Mouse (Mus musculus): ENCODE measurements around the gene Ninj1. TPM values are rescaled to one million over a fixed set of nuclear protein-coding genes. Genes with fewer than 3 reads are reported as not detected.
A peak's percentile ranks its signal among the peaks of the same experiment; 100 is the strongest.

The Ninj1 gene
- total RNA-seq, 1 experiment from 2014 or later, result 65.6 TPM

GRCm38 (mm10) chr13:49163645-49164044, 23.6 kb upstream of the Ninj1 start:
- no peak for ATAC-seq (replicated peaks in 1 of 2; ENCODE audit: insufficient read depth in 1 of 2, low FRiP score in 2 of 2, low TSS enrichment in 1 of 2, low read depth in 1 of 2, poor library complexity in 2 of 2, severe bottlenecking in 2 of 2)

- ATAC-seq (replicated peaks in 1 of 2; ENCODE audit: insufficient read depth in 1 of 2, low FRiP score in 2 of 2, low TSS enrichment in 1 of 2, low read depth in 1 of 2, poor library complexity in 2 of 2, severe bottlenecking in 2 of 2), result no peak
These were observed 20.2 kb upstream of the Ninj1 start for GRCm38 (mm10) chr13:49167081-49167480.

- peak; percentile 62 to 75; a peak in 3 of 4 replicates for ATAC-seq (replicated peaks in 1 of 2; ENCODE audit: insufficient read depth in 1 of 2, low FRiP score in 2 of 2, low TSS enrichment in 1 of 2, low read depth in 1 of 2, poor library complexity in 2 of 2, severe bottlenecking in 2 of 2)
These were observed 17.7 kb upstream of the Ninj1 start for GRCm38 (mm10) chr13:49169448-49170207.

GRCm38 (mm10) chr13:49170623-49171022, 16.7 kb upstream of the Ninj1 start:
- ATAC-seq (replicated peaks in 1 of 2; ENCODE audit: insufficient read depth in 1 of 2, low FRiP score in 2 of 2, low TSS enrichment in 1 of 2, low read depth in 1 of 2, poor library complexity in 2 of 2, severe bottlenecking in 2 of 2), result no peak

- no peak for ATAC-seq (replicated peaks in 1 of 2; ENCODE audit: insufficient read depth in 1 of 2, low FRiP score in 2 of 2, low TSS enrichment in 1 of 2, low read depth in 1 of 2, poor library complexity in 2 of 2, severe bottlenecking in 2 of 2)
These were observed 15.6 kb upstream of the Ninj1 start for GRCm38 (mm10) chr13:49171729-49172128.

GRCm38 (mm10) chr13:49172335-49172734, 14.9 kb upstream of the Ninj1 start:
- no peak for ATAC-seq (replicated peaks in 1 of 2; ENCODE audit: insufficient read depth in 1 of 2, low FRiP score in 2 of 2, low TSS enrichment in 1 of 2, low read depth in 1 of 2, poor library complexity in 2 of 2, severe bottlenecking in 2 of 2)

- ATAC-seq (replicated peaks in 1 of 2; ENCODE audit: insufficient read depth in 1 of 2, low FRiP score in 2 of 2, low TSS enrichment in 1 of 2, low read depth in 1 of 2, poor library complexity in 2 of 2, severe bottlenecking in 2 of 2), result peak; percentile 80 to 90
These were observed 14.2 kb upstream of the Ninj1 start for GRCm38 (mm10) chr13:49172971-49173596.

GRCm38 (mm10) chr13:49175509-49175908, 11.8 kb upstream of the Ninj1 start:
- no peak for ATAC-seq (replicated peaks in 1 of 2; ENCODE audit: insufficient read depth in 1 of 2, low FRiP score in 2 of 2, low TSS enrichment in 1 of 2, low read depth in 1 of 2, poor library complexity in 2 of 2, severe bottlenecking in 2 of 2)

GRCm38 (mm10) chr13:49178839-49179585, 8.3 kb upstream of the Ninj1 start:
- ATAC-seq (replicated peaks in 1 of 2; ENCODE audit: insufficient read depth in 1 of 2, low FRiP score in 2 of 2, low TSS enrichment in 1 of 2, low read depth in 1 of 2, poor library complexity in 2 of 2, severe bottlenecking in 2 of 2), result peak in 1 of 2 experiments; percentile 40; a peak in 1 of 4 replicates

GRCm38 (mm10) chr13:49180274-49180673, 7.0 kb upstream of the Ninj1 start:
- ATAC-seq (replicated peaks in 1 of 2; ENCODE audit: insufficient read depth in 1 of 2, low FRiP score in 2 of 2, low TSS enrichment in 1 of 2, low read depth in 1 of 2, poor library complexity in 2 of 2, severe bottlenecking in 2 of 2), result no peak

GRCm38 (mm10) chr13:49180691-49181090, 6.6 kb upstream of the Ninj1 start:
- no peak for ATAC-seq (replicated peaks in 1 of 2; ENCODE audit: insufficient read depth in 1 of 2, low FRiP score in 2 of 2, low TSS enrichment in 1 of 2, low read depth in 1 of 2, poor library complexity in 2 of 2, severe bottlenecking in 2 of 2)

- no peak for ATAC-seq (replicated peaks in 1 of 2; ENCODE audit: insufficient read depth in 1 of 2, low FRiP score in 2 of 2, low TSS enrichment in 1 of 2, low read depth in 1 of 2, poor library complexity in 2 of 2, severe bottlenecking in 2 of 2)
These were observed 5.8 kb upstream of the Ninj1 start for GRCm38 (mm10) chr13:49181411-49181984.

- ATAC-seq (replicated peaks in 1 of 2; ENCODE audit: insufficient read depth in 1 of 2, low FRiP score in 2 of 2, low TSS enrichment in 1 of 2, low read depth in 1 of 2, poor library complexity in 2 of 2, severe bottlenecking in 2 of 2), result no peak
These were observed 4.1 kb upstream of the Ninj1 start for GRCm38 (mm10) chr13:49183161-49183560.

GRCm38 (mm10) chr13:49183646-49184045, 3.6 kb upstream of the Ninj1 start:
- ATAC-seq (replicated peaks in 1 of 2; ENCODE audit: insufficient read depth in 1 of 2, low FRiP score in 2 of 2, low TSS enrichment in 1 of 2, low read depth in 1 of 2, poor library complexity in 2 of 2, severe bottlenecking in 2 of 2), result no peak

GRCm38 (mm10) chr13:49186798-49187287, 442 bp upstream of the Ninj1 start:
- no peak for ATAC-seq (replicated peaks in 1 of 2; ENCODE audit: insufficient read depth in 1 of 2, low FRiP score in 2 of 2, low TSS enrichment in 1 of 2, low read depth in 1 of 2, poor library complexity in 2 of 2, severe bottlenecking in 2 of 2)

- ATAC-seq (replicated peaks in 1 of 2; ENCODE audit: insufficient read depth in 1 of 2, low FRiP score in 2 of 2, low TSS enrichment in 1 of 2, low read depth in 1 of 2, poor library complexity in 2 of 2, severe bottlenecking in 2 of 2), result no peak
These were observed 1.1 kb downstream of the Ninj1 start for GRCm38 (mm10) chr13:49188219-49188965.

- ATAC-seq (replicated peaks in 1 of 2; ENCODE audit: insufficient read depth in 1 of 2, low FRiP score in 2 of 2, low TSS enrichment in 1 of 2, low read depth in 1 of 2, poor library complexity in 2 of 2, severe bottlenecking in 2 of 2), result no peak
These were observed 1.7 kb downstream of the Ninj1 start for GRCm38 (mm10) chr13:49188966-49189360.
